Mouse (Mus musculus): ENCODE results near the gene Cacna1e.

Cacna1e gene

GRCm38 (mm10) chr1:154884275-154885206 is at the start of gene Cacna1e:
Gene Cacna1e (minus strand): TSS chr1:154884501.
- DNase-seq (ENCODE audit: low spot score), result no peak

DNA sequence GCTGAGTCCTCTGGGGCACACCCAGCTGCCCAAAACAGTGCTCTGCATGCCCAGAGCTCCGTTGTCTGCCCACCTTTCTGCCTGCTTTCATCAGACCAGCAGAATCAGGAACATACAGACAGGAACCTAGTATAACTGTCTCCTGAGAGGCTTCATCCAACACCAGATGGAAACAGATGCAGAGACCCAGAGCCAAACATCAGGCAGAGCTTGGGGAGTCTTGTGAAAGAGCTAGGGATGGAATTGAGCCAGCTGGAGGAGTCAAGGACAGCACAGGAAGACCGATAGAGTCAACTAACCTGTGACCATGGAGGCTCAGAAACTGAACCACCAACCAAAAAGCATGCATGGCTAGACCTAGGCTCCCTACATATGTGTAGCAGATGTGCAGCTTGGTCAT is 34.1 kb upstream of the Cacna1e start:
- no peak for DNase-seq (ENCODE audit: low spot score)

- no peak for DNase-seq (ENCODE audit: low spot score)
These were observed 33.1 kb upstream of the Cacna1e start for GRCm38 (mm10) chr1:154917438-154917837.

GRCm38 (mm10) chr1:154909554-154909953 is 25.3 kb upstream of the Cacna1e start:
- no peak for DNase-seq (ENCODE audit: low spot score)

DNA sequence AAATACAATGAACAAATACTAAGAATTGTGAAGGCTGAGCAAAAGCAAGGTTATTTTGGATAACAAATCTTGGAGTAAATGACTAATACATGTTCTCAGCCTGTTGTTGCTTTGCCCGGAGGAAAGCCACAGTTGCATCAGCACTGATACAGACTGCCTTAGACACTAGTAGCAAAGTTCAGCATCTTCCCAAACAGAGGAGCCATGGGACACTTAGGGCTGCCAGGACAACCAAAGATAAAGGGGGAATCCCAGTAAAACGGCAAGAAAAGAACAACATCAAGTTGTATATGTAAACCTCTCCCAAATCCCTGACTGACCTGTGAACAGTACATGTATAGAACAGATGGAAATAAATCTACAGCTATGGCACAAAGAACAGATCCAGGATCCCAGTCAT is 13.1 kb upstream of the Cacna1e start:
- no peak for DNase-seq (ENCODE audit: low spot score)

- no peak for DNase-seq (ENCODE audit: low spot score)
These were observed 5.9 kb upstream of the Cacna1e start for GRCm38 (mm10) chr1:154890244-154890643.

DNA sequence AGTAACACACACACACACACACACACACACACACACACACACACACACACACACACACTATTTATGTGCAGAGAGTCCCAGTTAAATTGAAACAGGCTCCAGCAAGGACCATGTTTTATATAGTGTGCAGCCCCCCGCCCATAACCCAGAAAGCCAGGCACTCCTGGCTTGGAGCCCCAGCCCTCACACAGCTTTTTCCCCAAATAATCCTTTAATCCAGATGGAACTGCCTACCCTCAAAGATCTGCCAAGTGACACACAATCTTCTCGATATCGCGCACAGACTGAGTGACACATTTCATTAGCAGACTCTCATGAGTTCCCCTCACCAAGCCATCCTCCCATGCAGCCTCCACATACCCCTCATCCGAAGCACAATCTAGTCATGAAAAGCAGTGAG is 4.2 kb upstream of the Cacna1e start:
- no peak for DNase-seq (ENCODE audit: low spot score)

DNA sequence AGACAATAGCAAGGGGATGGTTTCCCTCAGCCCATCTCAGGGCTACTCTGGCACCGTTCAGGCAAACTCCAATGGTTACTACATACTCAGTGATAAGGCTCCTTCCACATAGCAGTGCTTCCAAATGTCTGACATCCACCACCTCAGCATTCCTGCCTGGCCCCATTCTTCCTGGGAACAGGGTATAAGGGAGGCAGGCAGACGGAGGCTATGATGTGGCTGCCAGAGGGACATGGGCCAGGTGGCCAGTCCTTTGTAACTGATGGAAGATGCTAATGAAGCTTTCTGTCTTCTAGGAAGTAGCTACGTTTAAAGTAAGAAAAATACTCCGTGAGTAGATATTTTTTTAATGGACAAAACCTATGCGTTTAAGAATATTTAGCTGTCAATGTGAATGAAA is 3.7 kb upstream of the Cacna1e start:
- DNase-seq (ENCODE audit: low spot score), result no peak

GRCm38 (mm10) chr1:154887546-154887945 is 3.2 kb upstream of the Cacna1e start:
- DNase-seq (ENCODE audit: low spot score), result no peak

DNA sequence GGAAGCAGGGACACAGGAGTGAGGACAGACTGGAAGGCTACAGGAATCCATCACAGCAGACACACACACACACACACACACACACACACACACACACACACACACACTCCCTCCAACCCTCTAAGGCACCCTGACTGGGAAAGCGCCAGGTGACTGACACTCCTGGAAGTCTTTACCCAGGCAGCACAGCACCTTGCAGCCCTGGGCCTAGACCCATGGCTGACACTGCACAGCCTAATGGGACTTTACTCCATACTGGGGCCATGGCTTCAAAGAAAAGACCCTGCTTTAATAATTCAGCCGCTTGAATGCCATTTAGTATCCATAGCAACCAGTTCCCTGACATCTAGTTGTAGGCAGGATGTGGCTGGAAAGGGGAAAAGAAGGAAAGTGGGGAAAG is 2.3 kb upstream of the Cacna1e start:
- DNase-seq (ENCODE audit: low spot score), result no peak

DNA sequence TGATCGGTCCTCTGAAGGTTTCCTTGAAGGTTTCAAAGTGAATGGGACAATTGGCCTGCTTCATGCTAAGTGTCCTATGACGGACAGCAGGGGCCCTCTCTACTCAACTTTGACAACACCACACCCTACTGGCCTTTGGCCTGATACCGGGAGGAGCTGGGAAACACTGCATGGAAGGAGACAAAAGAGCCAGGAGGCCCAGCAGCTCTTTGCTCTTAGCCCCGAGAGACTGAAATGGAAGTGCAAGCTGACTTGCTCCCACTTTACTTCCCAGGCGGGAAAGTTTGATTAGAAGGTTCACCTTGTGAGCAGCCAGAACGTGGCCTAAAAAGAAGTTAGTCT is 877 bp upstream of the Cacna1e start:
- no peak for DNase-seq (ENCODE audit: low spot score)

- DNase-seq (ENCODE audit: low spot score), result no peak
These were observed 607 bp downstream of the Cacna1e start for GRCm38 (mm10) chr1:154883596-154884191.

DNA sequence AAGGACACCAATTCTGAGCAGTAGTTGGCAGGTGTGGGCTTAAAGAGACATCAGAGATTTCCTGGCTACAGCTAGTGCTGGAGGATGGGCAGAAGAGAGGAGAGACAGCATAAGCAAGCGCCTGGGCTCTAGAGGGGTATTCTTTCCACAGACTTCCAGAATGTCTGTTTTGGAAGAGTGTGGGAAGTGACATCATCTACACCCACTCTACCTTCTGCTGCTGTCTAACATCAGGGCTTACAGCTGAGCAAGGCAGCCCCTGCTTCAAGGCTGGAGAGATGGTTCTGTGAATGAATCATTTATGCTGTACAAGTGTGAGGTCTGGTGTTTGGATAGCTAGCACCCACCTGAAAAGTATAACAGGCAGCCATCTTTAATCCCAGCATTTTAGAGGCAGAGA is 18.3 kb downstream of the Cacna1e start:
- no peak for DNase-seq (ENCODE audit: low spot score)

DNA sequence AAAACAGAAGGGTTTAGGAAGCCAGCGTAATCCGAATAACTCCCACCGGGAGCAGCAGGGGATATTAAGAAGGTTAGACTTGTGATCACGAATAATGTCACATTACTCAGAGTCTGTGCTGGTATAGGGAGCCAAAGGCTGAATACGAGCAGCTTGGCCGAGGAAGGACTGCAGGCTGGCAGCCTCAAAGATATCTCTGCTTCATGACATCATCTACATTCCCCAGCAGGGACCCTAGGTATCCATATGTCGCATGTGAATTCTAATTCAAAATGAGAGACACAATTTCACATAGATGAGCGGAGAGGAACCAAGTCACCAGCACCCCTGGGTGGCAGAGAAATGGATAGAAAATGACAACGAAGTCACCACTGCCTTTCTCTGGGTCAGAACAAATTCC is 22.9 kb downstream of the Cacna1e start:
- no peak for DNase-seq (ENCODE audit: low spot score)

DNA sequence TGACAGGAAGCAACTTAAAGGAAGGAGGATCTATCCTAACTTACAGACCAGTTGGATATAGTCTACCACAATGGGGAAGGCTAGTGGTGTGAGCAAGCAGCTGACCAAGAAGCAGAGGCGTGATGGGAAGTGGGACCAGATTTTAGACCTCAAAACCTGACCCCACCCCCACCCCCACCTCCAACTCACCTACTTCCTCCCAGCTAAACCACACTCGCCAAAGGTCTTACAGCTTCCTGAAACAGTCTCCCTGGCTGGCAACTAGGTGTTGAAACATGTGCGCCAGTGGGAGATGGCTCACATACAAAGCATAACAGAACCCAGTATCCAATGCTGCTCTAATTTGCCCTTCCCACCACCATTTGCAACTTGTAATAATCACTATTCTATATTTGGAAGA is 29.7 kb downstream of the Cacna1e start:
- no peak for DNase-seq (ENCODE audit: low spot score)

DNA sequence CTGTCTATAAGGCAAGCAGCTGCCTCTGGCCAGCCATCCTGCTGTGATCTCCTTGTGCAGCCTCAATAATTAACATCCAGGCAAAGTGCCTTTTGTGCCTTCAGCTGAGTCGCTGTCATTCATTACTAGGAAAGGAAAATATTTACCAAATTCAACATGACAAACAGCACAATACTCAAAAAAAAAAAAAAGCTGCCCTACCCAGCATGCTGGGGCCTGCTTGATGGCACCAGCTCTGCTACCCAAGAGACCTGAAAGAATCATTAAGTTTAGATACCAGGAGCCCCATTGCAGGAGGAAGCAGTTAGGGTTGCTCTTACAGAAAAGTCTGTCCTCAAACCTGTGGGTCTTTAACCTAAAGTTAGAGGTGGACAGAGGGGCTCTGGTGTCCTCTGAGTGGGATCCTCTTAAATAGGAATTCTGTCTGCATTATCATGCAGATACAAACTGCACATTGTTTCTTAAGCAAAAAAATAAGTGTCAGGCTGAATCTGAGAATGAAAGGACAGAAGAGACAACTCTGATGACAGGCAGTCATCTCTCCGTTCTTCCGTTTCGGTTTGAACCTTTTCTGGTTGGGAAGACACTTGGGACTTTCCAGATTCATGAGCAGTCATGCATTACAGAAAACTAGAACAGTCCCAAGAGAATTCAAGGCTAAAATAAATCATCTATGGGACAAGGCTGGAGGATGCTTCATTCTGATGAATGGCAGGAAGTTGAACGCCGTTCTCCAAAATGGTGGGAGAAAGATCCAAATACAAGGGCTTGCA is 33.6 kb downstream of the Cacna1e start:
- DNase-seq (ENCODE audit: low spot score), result no peak

- DNase-seq (ENCODE audit: low spot score), result no peak
These were observed 35.4 kb downstream of the Cacna1e start for GRCm38 (mm10) chr1:154848683-154849579.

DNA sequence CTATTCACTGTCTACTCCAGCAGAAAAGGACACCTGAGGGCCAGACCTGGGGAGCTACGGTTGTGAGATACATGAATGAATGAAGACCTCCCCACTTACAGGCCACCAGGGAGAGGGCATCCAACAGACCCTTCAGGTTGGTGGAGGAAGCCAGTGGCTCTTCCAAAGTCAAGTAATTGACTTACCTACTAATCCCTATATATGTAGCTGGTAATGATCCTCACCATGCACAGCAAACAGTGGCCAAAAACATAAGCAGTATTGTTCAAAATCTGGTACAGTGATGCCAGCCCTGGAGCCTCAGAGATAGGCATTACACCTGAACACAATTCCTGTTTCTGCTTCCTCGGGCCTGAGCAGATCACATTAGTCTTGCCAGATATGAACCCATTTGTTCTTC is 37.4 kb downstream of the Cacna1e start:
- DNase-seq (ENCODE audit: low spot score), result no peak

GRCm38 (mm10) chr1:154843427-154843826 is 40.9 kb downstream of the Cacna1e start:
- DNase-seq (ENCODE audit: low spot score), result no peak

- DNase-seq (ENCODE audit: low spot score), result no peak
These were observed 42.0 kb downstream of the Cacna1e start for GRCm38 (mm10) chr1:154842336-154842735.

DNA sequence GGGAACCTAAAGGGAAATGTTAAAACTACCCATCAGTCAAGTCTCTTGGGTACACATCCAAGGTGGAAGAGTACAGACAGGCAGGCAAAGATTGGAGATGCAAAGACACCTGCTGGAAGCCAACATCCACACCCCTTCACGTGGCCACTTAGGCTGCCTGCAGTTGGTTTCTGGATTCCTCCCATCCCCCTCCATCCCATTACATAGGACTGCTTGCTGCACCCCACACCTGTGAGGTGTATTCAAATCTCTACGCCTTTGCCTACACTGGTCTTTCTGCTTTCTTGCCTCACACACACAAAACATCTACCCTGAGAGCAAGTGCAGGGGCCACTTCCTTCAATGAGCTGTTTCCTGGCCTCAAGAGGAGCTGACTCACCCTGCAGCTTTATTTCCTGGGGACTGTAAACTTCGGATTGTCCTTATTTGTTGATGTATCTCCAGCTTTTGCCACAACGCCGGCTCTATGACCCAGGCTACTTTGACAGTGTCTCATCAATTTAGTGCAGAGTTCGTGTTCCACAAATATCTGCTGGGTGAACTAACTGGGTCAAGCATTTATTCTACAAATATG is 43.2 kb downstream of the Cacna1e start:
- no peak for DNase-seq (ENCODE audit: low spot score)

DNA sequence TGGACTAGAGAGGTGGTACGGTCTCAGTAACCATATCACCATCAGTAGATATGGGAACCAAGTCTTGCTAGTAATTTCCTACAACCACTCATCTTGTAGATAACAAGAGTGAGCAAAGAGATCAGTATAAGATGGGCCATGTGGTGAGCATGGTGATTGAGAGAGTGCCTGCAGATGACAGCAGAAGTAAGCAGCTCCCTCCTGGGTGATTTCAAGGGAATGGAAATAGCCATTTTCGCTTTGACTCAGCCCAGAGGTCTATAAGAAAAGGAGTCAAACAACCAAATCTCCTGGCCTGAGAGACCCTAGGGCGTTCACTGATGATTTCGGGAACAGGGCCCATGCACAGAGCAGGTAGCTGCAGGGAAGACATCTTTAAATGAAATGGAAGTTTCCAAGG is 45.0 kb downstream of the Cacna1e start:
- no peak for DNase-seq (ENCODE audit: low spot score)

All from ovary, postnatal 10 days (tissue).